23 mouse cellular contexts compared by ENCODE assay signal in the genomic region with DNA sequence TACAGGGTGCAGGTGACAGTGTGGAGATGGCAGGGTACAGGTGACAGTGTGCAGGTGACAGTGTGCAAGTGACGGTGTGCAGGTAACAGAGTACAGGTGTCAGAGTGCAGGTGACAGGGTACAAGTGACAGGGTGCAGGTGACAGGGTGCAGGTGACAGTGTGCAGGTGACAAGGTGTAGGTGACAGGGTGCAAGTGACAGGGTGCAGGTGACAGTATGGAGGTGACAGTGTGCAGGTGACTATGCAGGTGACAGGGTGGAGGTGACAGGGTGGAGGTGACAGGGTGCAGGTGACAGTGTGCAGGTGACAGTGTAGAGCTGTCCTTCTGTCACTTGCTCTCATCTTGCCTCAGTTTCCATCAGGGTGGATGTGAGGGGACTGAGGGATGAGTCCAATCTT. TPM values are rescaled to one million over a fixed set of nuclear protein-coding genes. Genes with fewer than 3 reads are reported as not detected.
A peak's percentile ranks its signal among the peaks of the same experiment; 100 is the strongest.
DNase-seq lines count a peak whose midpoint lies in the region; ATAC-seq and TF ChIP-seq lines count a peak whose summit lies in the region.
"Had no signal": no experiment of that assay in that cellular context is flagged by ENCODE, and none has a peak within 500 bp of the region (broad histone marks: within the 10 kb centered on the region; RNA-seq: fewer than 3 reads in every experiment).

No protein-coding gene starts in this region.

- no peak for TF ChIP-seq CTCF in midbrain, postnatal 0 days (IDR thresholded peaks at IDR 0.05)

- H3K36me3 ChIP-seq in forebrain, embryonic 16.5 days (ENCODE audit: control insufficient read depth, insufficient read depth) = no peaks in the 10 kb centered on the region
- no peaks in the 10 kb centered on the region for H3K36me3 ChIP-seq in forebrain, embryonic 14.5 days (ENCODE audit: control insufficient read depth, insufficient read depth, low read length)
- H3K36me3 ChIP-seq in hindbrain, embryonic 14.5 days (replicated peaks; ENCODE audit: control insufficient read depth, insufficient read depth) = no peaks in the 10 kb centered on the region
- no peaks in the 10 kb centered on the region for H3K36me3 ChIP-seq in hindbrain, embryonic 10.5 days
- H3K36me3 ChIP-seq in midbrain, postnatal 0 days (ENCODE audit: insufficient read depth, low read length) = no peaks in the 10 kb centered on the region
- H3K36me3 ChIP-seq in midbrain, embryonic 14.5 days (ENCODE audit: control insufficient read depth, insufficient read depth, low read length) = no peaks in the 10 kb centered on the region
- H3K36me3 ChIP-seq: forebrain, embryonic 10.5 days; kidney, embryonic 15.5 days; limb, embryonic 12.5 days; liver, embryonic 15.5 days; neural tube, embryonic 13.5 days had no signal

- no peaks in the 10 kb centered on the region for H3K27me3 ChIP-seq in forebrain, embryonic 16.5 days (replicated peaks; ENCODE audit: control insufficient read depth, insufficient read depth, low read length)
- no peaks in the 10 kb centered on the region for H3K27me3 ChIP-seq in forebrain, embryonic 14.5 days (replicated peaks; ENCODE audit: control insufficient read depth, insufficient read depth, low read length)
- no peaks in the 10 kb centered on the region for H3K27me3 ChIP-seq in hindbrain, embryonic 14.5 days (ENCODE audit: control insufficient read depth, insufficient read depth, low read length)
- peaks cover 5% of the 10 kb centered on the region; the same call in 1 of the 2 replicates for H3K27me3 ChIP-seq in hindbrain, embryonic 10.5 days (ENCODE audit: insufficient read depth, poor library complexity, severe bottlenecking)
- H3K27me3 ChIP-seq in midbrain, postnatal 0 days (ENCODE audit: insufficient read depth, low read length) = 0 out of 2 replicates have a peak, but pooled peaks cover 3% of the 10 kb centered on the region
- no peaks in the 10 kb centered on the region for H3K27me3 ChIP-seq in midbrain, embryonic 14.5 days (ENCODE audit: control insufficient read depth, insufficient read depth, low read length)
- H3K27me3 ChIP-seq: kidney, embryonic 15.5 days; limb, embryonic 12.5 days; liver, embryonic 15.5 days; Patski had no signal

- no peak overlapping the region for H3K27ac ChIP-seq in forebrain, embryonic 16.5 days (ENCODE audit: low read length)
- no peak overlapping the region for H3K27ac ChIP-seq in forebrain, embryonic 14.5 days (ENCODE audit: low read depth, low read length)
- no peak overlapping the region for H3K27ac ChIP-seq in hindbrain, embryonic 14.5 days
- no peak overlapping the region for H3K27ac ChIP-seq in hindbrain, embryonic 10.5 days
- H3K27ac ChIP-seq in midbrain, postnatal 0 days (ENCODE audit: low read depth, low read length) = no peak overlapping the region
- H3K27ac ChIP-seq in midbrain, embryonic 14.5 days (replicated peaks; ENCODE audit: low read depth, low read length) = no peak overlapping the region
- H3K27ac ChIP-seq: forebrain, embryonic 10.5 days; kidney, embryonic 15.5 days; limb, embryonic 12.5 days; liver, embryonic 15.5 days; neural tube, embryonic 13.5 days had no signal

- no peak overlapping the region for H3K9ac ChIP-seq in forebrain, embryonic 16.5 days (replicated peaks; ENCODE audit: low read depth, low read length)
- H3K9ac ChIP-seq in forebrain, embryonic 14.5 days (ENCODE audit: low read length) = no peak overlapping the region
- no peak overlapping the region for H3K9ac ChIP-seq in hindbrain, embryonic 14.5 days
- no peak overlapping the region for H3K9ac ChIP-seq in midbrain, postnatal 0 days (replicated peaks; ENCODE audit: low read length, poor library complexity, severe bottlenecking)
- no peak overlapping the region for H3K9ac ChIP-seq in midbrain, embryonic 14.5 days (replicated peaks; ENCODE audit: low read length)
- H3K9ac ChIP-seq: forebrain, postnatal 0 days; kidney, embryonic 15.5 days; limb, embryonic 12.5 days; liver, embryonic 15.5 days; lung, embryonic 14.5 days had no signal

- H3K4me2 ChIP-seq in forebrain, embryonic 16.5 days (ENCODE audit: low read length) = no peak overlapping the region
- no peak overlapping the region for H3K4me2 ChIP-seq in forebrain, embryonic 14.5 days (ENCODE audit: low read length)
- no peak overlapping the region for H3K4me2 ChIP-seq in hindbrain, embryonic 14.5 days (replicated peaks)
- H3K4me2 ChIP-seq in midbrain, postnatal 0 days (ENCODE audit: low read depth, low read length, poor library complexity, severe bottlenecking) = no peak overlapping the region
- H3K4me2 ChIP-seq in midbrain, embryonic 14.5 days (ENCODE audit: low read length) = no peak overlapping the region
- H3K4me2 ChIP-seq: heart, embryonic 11.5 days; kidney, embryonic 15.5 days; limb, embryonic 12.5 days; liver, embryonic 15.5 days; lung, embryonic 14.5 days; neural tube, embryonic 13.5 days had no signal

- no peaks in the 10 kb centered on the region for H3K4me1 ChIP-seq in forebrain, embryonic 16.5 days (replicated peaks; ENCODE audit: control insufficient read depth, insufficient read depth, low read length)
- 0 out of 2 replicates have a peak, but pooled peaks cover 2% of the 10 kb centered on the region for H3K4me1 ChIP-seq in forebrain, embryonic 14.5 days (ENCODE audit: control insufficient read depth, insufficient read depth, low read length)
- H3K4me1 ChIP-seq in hindbrain, embryonic 14.5 days (replicated peaks; ENCODE audit: control insufficient read depth, insufficient read depth, low read length) = peaks cover 5% of the 10 kb centered on the region; the same call in 1 of the 2 replicates
- peaks cover 5% of the 10 kb centered on the region for H3K4me1 ChIP-seq in hindbrain, embryonic 10.5 days (replicated peaks)
- no peaks in the 10 kb centered on the region for H3K4me1 ChIP-seq in midbrain, postnatal 0 days (ENCODE audit: insufficient read depth, low read length)
- no peaks in the 10 kb centered on the region for H3K4me1 ChIP-seq in midbrain, embryonic 14.5 days (ENCODE audit: control insufficient read depth, insufficient read depth, low read length)
- H3K4me1 ChIP-seq: kidney, embryonic 15.5 days; liver, embryonic 15.5 days had no signal

- no peak overlapping the region for H3K4me3 ChIP-seq in forebrain, embryonic 16.5 days (replicated peaks; ENCODE audit: low read length)
- H3K4me3 ChIP-seq in forebrain, embryonic 14.5 days (ENCODE audit: low read depth, low read length) = no peak overlapping the region
- H3K4me3 ChIP-seq in hindbrain, embryonic 14.5 days (replicated peaks; ENCODE audit: low read length) = no peak overlapping the region
- no peak overlapping the region for H3K4me3 ChIP-seq in hindbrain, embryonic 10.5 days
- no peak overlapping the region for H3K4me3 ChIP-seq in midbrain, postnatal 0 days (ENCODE audit: low read depth, low read length)
- no peak overlapping the region for H3K4me3 ChIP-seq in midbrain, embryonic 14.5 days (replicated peaks; ENCODE audit: low read depth, low read length)
- H3K4me3 ChIP-seq: forebrain, embryonic 10.5 days; kidney, embryonic 15.5 days; left cerebral cortex, adult 2 months; limb, embryonic 12.5 days; liver, embryonic 15.5 days; myocyte; neural tube, embryonic 13.5 days had no signal

- no peaks in the 10 kb centered on the region for H3K9me3 ChIP-seq in forebrain, embryonic 16.5 days (ENCODE audit: control insufficient read depth, low read length)
- no peaks in the 10 kb centered on the region for H3K9me3 ChIP-seq in forebrain, embryonic 14.5 days (replicated peaks; ENCODE audit: control insufficient read depth, low read length)
- no peaks in the 10 kb centered on the region for H3K9me3 ChIP-seq in hindbrain, embryonic 14.5 days (ENCODE audit: control insufficient read depth, low read length)
- H3K9me3 ChIP-seq in hindbrain, embryonic 10.5 days = no peaks in the 10 kb centered on the region
- no peaks in the 10 kb centered on the region for H3K9me3 ChIP-seq in midbrain, postnatal 0 days (ENCODE audit: low read length)
- H3K9me3 ChIP-seq in midbrain, embryonic 14.5 days (ENCODE audit: control insufficient read depth, low read length) = no peaks in the 10 kb centered on the region
- H3K9me3 ChIP-seq: forebrain, embryonic 10.5 days; kidney, embryonic 15.5 days; limb, embryonic 12.5 days; liver, embryonic 15.5 days; neural tube, embryonic 13.5 days had no signal

- WGBS in forebrain, embryonic 16.5 days = 87% methylated on average over 1 of the region's 1 CpGs
- 86% methylated on average over 1 of the region's 1 CpGs for WGBS in forebrain, embryonic 14.5 days
- 81% methylated on average over 1 of the region's 1 CpGs for WGBS in hindbrain, embryonic 14.5 days
- 93% methylated on average over 1 of the region's 1 CpGs for WGBS in hindbrain, embryonic 10.5 days
- WGBS in midbrain, postnatal 0 days = 100% methylated on average over 1 of the region's 1 CpGs
- 88% methylated on average over 1 of the region's 1 CpGs for WGBS in midbrain, embryonic 14.5 days

- DNase-seq in forebrain, embryonic 14.5 days (ENCODE audit: low spot score) = no peak
- no peak for DNase-seq in hindbrain, embryonic 14.5 days (ENCODE audit: low spot score)
- DNase-seq in hindbrain, embryonic 10.5 days (ENCODE audit: low spot score) = no peak
- no peak for DNase-seq in midbrain, postnatal 0 days (ENCODE audit: low spot score)
- DNase-seq in midbrain, embryonic 14.5 days = no peak
- DNase-seq in urinary bladder, postnatal 4 days (ENCODE audit: low spot score in 2 of 2) = no peak
- DNase-seq: adrenal gland, postnatal 10 days; kidney, adult 18-20 months; kidney, postnatal 25 days; lung, embryonic 14.5 days had no signal

- 0 out of 2 replicates have a peak, but pooled peaks have one; percentile 7 for ATAC-seq in forebrain, embryonic 16.5 days
- ATAC-seq in forebrain, embryonic 14.5 days = no peak
- ATAC-seq in hindbrain, embryonic 14.5 days (ENCODE audit: low FRiP score) = 0 out of 2 replicates have a peak, but pooled peaks have one; percentile 21
- ATAC-seq in midbrain, postnatal 0 days (ENCODE audit: low FRiP score) = peak; percentile 25; the same call in 1 of the 2 replicates
- ATAC-seq in midbrain, embryonic 14.5 days (ENCODE audit: low FRiP score, low TSS enrichment) = no peak
- ATAC-seq: hindbrain, embryonic 16.5 days; midbrain, embryonic 16.5 days; Patski had no signal

RNA-seq across cellular contexts. Expression of a gene that starts 57.9 kb away (rescaled TPM):
- polyA plus RNA-seq in forebrain, embryonic 16.5 days (2015; fragmentation: Nextera tagmentation; extraction: Ambion mirVana) = 37.8 and 47.8 TPM in 2 replicates
- 41.7 and 47.2 TPM in 2 replicates for polyA plus RNA-seq in forebrain, embryonic 14.5 days (2014; fragmentation: Nextera tagmentation; extraction: Ambion mirVana)
- polyA plus RNA-seq in hindbrain, embryonic 14.5 days (2014; fragmentation: Nextera tagmentation; extraction: Ambion mirVana) = 50.1 and 50.7 TPM in 2 replicates
- 40.9 and 48.8 TPM in 2 replicates for polyA plus RNA-seq in hindbrain, embryonic 10.5 days (2016; fragmentation: Nextera tagmentation; extraction: Ambion mirVana)
- 15.2 and 19.3 TPM in 2 replicates for total RNA-seq in midbrain, postnatal 0 days (2014; rRNA removed)
- polyA plus RNA-seq in midbrain, postnatal 0 days (2015; fragmentation: Nextera tagmentation; extraction: Ambion mirVana) = 35.2 and 37.1 TPM in 2 replicates
- polyA plus RNA-seq in midbrain, embryonic 14.5 days (2014; fragmentation: Nextera tagmentation; extraction: Ambion mirVana) = 34.2 and 39.4 TPM in 2 replicates

Comparison
In these comparisons a context has a peak if more than half of its experiments do, and no peak if none do; other contexts are left out.
1. ATAC-seq: peak in forebrain, embryonic 16.5 days (single experiment), hindbrain, embryonic 14.5 days (single experiment) and midbrain, postnatal 0 days (single experiment); none in forebrain, embryonic 14.5 days (single experiment) and midbrain, embryonic 14.5 days (single experiment).